Mouse (Mus musculus): ENCODE data around the gene Col4a3bp. TPM values are rescaled to one million over a fixed set of nuclear protein-coding genes. Genes with fewer than 3 reads are reported as not detected.
"Not testable (repeated sequence)": the region's sequence is repeated elsewhere in the genome, so short reads cannot be mapped to it uniquely, and the experiment has no call there.

The Col4a3bp gene
- polyA plus RNA-seq, 1 experiment: 13.6 TPM

DNA sequence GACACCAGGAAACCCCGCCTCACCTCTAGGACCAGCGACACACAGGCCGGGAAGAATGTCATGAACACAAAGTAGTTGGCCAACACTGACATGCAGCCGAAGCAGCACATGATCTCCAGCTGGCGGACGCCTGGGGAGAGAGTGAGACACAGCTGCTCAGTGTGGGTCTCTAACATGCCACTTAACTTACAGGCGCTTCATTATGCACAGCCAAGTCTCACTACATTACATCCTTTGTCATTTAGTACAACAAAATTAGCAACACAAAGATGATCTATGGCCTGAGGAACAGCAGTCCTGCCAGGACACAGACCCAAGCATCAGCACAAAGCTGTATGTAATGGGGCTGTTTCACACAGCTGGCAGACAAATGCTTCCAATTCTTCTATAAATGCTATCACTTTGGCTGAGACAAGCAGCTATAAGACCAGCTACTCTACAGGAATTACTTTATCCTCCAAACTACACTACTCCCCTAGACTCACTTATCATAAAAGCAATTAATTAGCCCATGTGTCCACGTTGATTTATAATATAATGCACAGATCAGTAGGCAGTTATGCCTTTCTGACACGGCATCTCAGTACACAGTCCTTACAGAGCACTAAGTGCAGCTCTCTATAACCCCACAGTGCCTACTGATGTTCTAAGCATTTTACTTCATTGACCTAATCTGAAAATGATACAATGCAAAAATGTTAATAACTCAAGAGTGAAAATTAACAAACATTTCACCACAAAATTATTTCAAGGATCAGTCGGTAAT is 117.9 kb downstream of the Col4a3bp start:
- H3K27ac ChIP-seq (ENCODE audit: insufficient read depth, low read depth, low read length): no peak overlapping the region
- no peaks in the 10 kb centered on the region for H3K27me3 ChIP-seq (replicated peaks; ENCODE audit: control insufficient read depth, insufficient read depth, low read length)
- H3K36me3 ChIP-seq (ENCODE audit: control insufficient read depth, insufficient read depth, low read length): peaks cover 31% of the 10 kb centered on the region
- WGBS: 73% methylated on average over 10 of the region's 10 CpGs
- H3K4me3 ChIP-seq (ENCODE audit: insufficient read depth, low read depth, low read length): no peak overlapping the region
- no peaks in the 10 kb centered on the region for H3K4me1 ChIP-seq (ENCODE audit: control insufficient read depth, insufficient read depth, low read length)
- TF ChIP-seq CTCF (conservative IDR thresholded peaks at IDR 0.05; ENCODE audit: insufficient read depth, insufficient read length, low read depth, low read length): no peak
- no peak for TF ChIP-seq POLR2A (IDR thresholded peaks at IDR 0.05; ENCODE audit: low read depth, low read length)
- DNase-seq: no peak

DNA sequence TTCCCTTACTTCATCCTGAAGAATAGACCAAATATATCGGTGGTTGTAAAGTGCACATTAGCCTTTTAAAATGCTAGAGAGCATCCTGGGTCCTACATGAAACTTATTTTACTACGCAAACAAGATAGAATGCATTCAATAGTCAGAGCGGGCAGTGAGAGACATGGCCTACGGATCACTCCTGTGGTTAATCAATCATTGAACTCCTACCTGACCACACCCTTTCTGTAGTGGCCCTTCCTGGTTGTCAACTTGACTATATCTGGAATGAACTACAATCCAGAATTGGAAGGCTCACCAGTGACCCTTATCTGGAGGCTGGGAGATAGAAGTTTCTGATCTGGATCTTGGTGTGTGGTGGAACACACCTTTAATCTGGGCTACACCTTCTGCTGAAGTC is 120.7 kb downstream of the Col4a3bp start:
- not testable (repeated sequence) for DNase-seq; H3K27ac ChIP-seq (ENCODE audit: insufficient read depth, low read depth, low read length)
- H3K36me3 ChIP-seq (ENCODE audit: control insufficient read depth, insufficient read depth, low read length): peaks cover 26% of the 10 kb centered on the region

DNA sequence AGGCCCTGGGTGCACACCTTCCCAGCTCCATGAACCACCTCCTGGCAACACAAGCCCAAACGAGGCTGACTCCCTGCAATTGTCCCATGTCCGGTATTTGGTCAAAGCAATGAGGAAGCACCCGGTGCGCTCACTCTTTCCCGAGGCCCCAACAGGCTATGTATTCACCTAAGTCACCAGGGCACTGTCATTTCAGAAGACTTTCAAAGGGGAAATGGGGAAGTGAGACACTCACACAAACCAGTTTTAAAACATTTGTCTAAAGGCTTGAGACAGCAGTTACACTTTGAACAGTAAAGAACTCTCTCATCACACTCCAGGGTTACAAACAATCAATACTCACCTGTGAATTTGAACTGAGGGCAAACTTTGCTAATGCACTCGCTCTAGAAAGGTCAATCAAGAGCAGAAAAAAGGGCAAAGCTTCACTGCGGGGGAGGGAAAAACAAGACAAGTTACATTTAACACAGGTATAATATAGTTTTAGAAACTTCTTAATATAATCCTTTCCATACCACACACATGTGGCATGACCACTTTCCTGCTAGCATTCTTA is 122.1 kb downstream of the Col4a3bp start:
- no peak overlapping the region for H3K27ac ChIP-seq (ENCODE audit: insufficient read depth, low read depth, low read length)
- no peak overlapping the region for H3K4me3 ChIP-seq (ENCODE audit: insufficient read depth, low read depth, low read length)
- H3K4me1 ChIP-seq (ENCODE audit: control insufficient read depth, insufficient read depth, low read length): no peaks in the 10 kb centered on the region
- no peaks in the 10 kb centered on the region for H3K27me3 ChIP-seq (replicated peaks; ENCODE audit: control insufficient read depth, insufficient read depth, low read length)
- H3K36me3 ChIP-seq (ENCODE audit: control insufficient read depth, insufficient read depth, low read length): peaks cover 21% of the 10 kb centered on the region
- TF ChIP-seq POLR2A (IDR thresholded peaks at IDR 0.05; ENCODE audit: low read depth, low read length) (no peak), CTCF (conservative IDR thresholded peaks at IDR 0.05; ENCODE audit: insufficient read depth, insufficient read length, low read depth, low read length) (no peak)
- DNase-seq: no peak
- 88% methylated on average over 7 of the region's 7 CpGs for WGBS

More for the DNA sequence above, 120.7 kb downstream of the Col4a3bp start:
- not testable (repeated sequence) for H3K4me1 ChIP-seq (ENCODE audit: control insufficient read depth, insufficient read depth, low read length); H3K4me3 ChIP-seq (ENCODE audit: insufficient read depth, low read depth, low read length); H3K27me3 ChIP-seq (replicated peaks; ENCODE audit: control insufficient read depth, insufficient read depth, low read length)
- 92% methylated on average over 4 of the region's 4 CpGs for WGBS

DNA sequence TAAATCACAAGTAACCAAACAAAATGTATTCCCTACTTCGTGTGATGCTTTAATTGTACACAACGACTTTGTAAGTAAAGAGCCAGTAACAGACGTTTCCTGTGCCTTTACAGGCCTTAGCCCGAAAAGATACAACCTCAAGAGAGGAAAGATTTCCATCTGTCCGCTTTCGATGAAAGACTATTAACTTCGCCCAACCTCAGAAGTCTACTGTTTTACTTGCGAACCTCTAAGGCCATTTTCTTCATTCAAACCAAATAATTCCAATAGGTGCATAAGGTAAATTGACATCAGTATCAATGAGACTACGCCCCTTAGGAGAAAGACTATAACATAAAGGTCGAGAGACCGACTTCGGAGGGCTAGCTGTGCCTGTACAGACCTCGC is 127.6 kb downstream of the Col4a3bp start:
- no peak overlapping the region; the same call in 1 of the 2 replicates for H3K27ac ChIP-seq (ENCODE audit: insufficient read depth, low read depth, low read length)
- WGBS: 3% methylated on average over 13 of the region's 13 CpGs
- TF ChIP-seq CTCF (conservative IDR thresholded peaks at IDR 0.05; ENCODE audit: insufficient read depth, insufficient read length, low read depth, low read length): no peak
- no peak for TF ChIP-seq POLR2A (IDR thresholded peaks at IDR 0.05; ENCODE audit: low read depth, low read length)
- no peaks in the 10 kb centered on the region for H3K27me3 ChIP-seq (replicated peaks; ENCODE audit: control insufficient read depth, insufficient read depth, low read length)
- peaks cover 4% of the 10 kb centered on the region; the same call in 1 of the 2 replicates for H3K4me1 ChIP-seq (ENCODE audit: control insufficient read depth, insufficient read depth, low read length)
- DNase-seq: no peak
- H3K36me3 ChIP-seq (ENCODE audit: control insufficient read depth, insufficient read depth, low read length): peaks cover 1% of the 10 kb centered on the region
- H3K4me3 ChIP-seq (ENCODE audit: insufficient read depth, low read depth, low read length): peak overlapping the region; percentile 77

DNA sequence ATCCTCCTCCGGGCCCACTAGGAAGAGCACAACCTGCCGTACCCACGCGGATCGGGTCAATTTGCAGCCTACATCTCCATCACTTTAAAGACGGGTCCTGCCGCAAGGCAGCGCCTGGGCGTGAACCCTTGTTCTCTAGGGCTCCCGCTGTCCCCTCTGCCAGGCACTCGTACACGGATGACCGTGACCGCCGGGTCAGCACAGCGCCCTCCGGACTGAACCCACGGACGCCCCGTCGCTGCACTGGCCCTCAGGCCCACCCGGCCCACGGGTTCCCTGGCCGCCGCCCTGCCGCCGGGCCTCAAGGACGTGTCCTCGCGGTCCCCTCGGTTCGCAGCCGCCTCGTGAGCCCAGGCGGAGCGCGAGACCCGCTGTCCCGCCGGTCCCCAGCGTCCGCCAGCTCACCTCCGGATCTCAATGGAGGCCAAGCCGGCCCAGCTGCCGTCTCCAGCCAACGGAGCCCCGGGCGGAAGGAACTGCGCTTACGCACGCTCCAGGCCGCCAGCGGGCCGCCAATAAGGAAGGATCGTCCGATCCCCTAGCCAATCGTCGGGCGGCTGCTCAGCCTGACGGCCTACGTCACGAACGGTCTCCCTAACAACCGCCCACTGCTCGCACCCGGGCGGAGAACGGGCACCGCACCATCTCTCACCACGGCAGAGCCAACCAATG is 128.1 kb downstream of the Col4a3bp start, which contains the start of gene Hmgcr:
Hmgcr (minus strand) TSS at position 531 of the 672 bp plus-strand sequence.
- H3K27me3 ChIP-seq (replicated peaks; ENCODE audit: control insufficient read depth, insufficient read depth, low read length): no peaks in the 10 kb centered on the region
- WGBS: under 1% methylated on average over 70 of the region's 70 CpGs
- H3K4me3 ChIP-seq (ENCODE audit: insufficient read depth, low read depth, low read length): peak within 1 kb of the TSS; percentile 77
- peaks cover 4% of the 10 kb centered on the region; the same call in 1 of the 2 replicates for H3K4me1 ChIP-seq (ENCODE audit: control insufficient read depth, insufficient read depth, low read length)
- DNase-seq: peak; percentile 99
- peak within 1 kb of the TSS; percentile 67 for H3K27ac ChIP-seq (ENCODE audit: insufficient read depth, low read depth, low read length)
- H3K36me3 ChIP-seq (ENCODE audit: control insufficient read depth, insufficient read depth, low read length): no peaks in the 10 kb centered on the region
- TF ChIP-seq CTCF (conservative IDR thresholded peaks at IDR 0.05; ENCODE audit: insufficient read depth, insufficient read length, low read depth, low read length) (no peak), POLR2A (IDR thresholded peaks at IDR 0.05; ENCODE audit: low read depth, low read length) (no peak)

DNA sequence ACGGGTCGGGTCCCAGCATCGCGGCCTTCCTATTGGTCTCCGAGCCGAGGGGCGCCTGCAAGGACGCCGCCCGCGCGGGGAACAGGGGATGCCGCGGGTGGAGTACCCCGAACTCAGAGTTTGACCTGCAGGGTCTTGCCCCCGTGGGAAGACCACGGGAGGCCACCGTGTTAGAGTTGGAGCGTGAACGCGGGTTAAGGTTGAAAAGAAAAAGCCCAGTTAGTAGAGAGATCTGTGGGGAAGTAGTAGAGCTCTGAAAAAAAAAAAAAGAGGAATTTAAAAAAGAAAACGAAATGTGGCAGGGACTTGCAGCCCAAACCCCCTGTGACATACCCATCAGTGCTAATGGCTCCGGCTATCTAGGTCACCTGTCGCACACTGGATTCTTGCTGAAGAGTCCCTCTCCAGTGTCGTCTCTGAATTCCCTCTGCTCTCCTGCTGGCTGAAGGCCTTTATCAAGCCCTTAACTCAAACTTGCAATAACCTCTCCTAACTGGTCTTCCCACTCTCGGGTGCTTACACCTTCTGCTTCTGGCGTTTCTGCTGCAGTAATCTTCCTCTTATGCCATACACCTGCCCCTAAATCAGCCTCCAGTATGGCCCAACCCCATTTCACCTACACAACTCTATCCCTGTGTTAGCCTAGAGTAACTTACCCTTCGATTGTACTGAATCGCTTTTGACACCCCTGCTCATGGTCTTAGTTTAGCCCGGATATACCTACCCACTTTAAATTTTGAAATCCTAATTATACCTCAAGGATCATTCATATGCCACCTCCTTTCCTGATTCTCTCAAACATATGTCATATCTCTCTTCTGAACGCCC is 128.9 kb downstream of the Col4a3bp start:
- TF ChIP-seq CTCF (conservative IDR thresholded peaks at IDR 0.05; ENCODE audit: insufficient read depth, insufficient read length, low read depth, low read length) (no peak), POLR2A (IDR thresholded peaks at IDR 0.05; ENCODE audit: low read depth, low read length) (no peak)
- peaks cover 4% of the 10 kb centered on the region; the same call in 1 of the 2 replicates for H3K4me1 ChIP-seq (ENCODE audit: control insufficient read depth, insufficient read depth, low read length)
- no peaks in the 10 kb centered on the region for H3K36me3 ChIP-seq (ENCODE audit: control insufficient read depth, insufficient read depth, low read length)
- H3K4me3 ChIP-seq (ENCODE audit: insufficient read depth, low read depth, low read length): peak overlapping the region; percentile 60
- 14% methylated on average over 31 of the region's 31 CpGs for WGBS
- DNase-seq: no peak
- no peaks in the 10 kb centered on the region for H3K27me3 ChIP-seq (replicated peaks; ENCODE audit: control insufficient read depth, insufficient read depth, low read length)
- H3K27ac ChIP-seq (ENCODE audit: insufficient read depth, low read depth, low read length): peak overlapping the region; percentile 5; the same call in 1 of the 2 replicates
